Mouse (Mus musculus) neural tube, embryonic 14.5 days (tissue): ENCODE results near the gene Fkbp5. TPM values are rescaled to one million over a fixed set of nuclear protein-coding genes. Genes with fewer than 3 reads are reported as not detected.

ENCODE experiments used
- ATAC-seq: fragments of 200-750 bp; cut with Nextera tagmentation; 2 replicates; pipeline ENCODE4 v1.8.0; 2017; ENCODE audit warnings: low read depth, mild to moderate bottlenecking, moderate TSS enrichment, moderate library complexity
- H3K27ac ChIP-seq: fragments of 300-500 bp; sonication (generic); 2 replicates; pipeline ENCODE4 v1.5.1; 2014; ENCODE audit warnings: low read depth, mild to moderate bottlenecking, control low read depth, low read length, moderate library complexity, mixed read lengths
- H3K27me3 ChIP-seq: fragments of 300-500 bp; sonication (generic); 2 replicates; pipeline ENCODE4 v1.6.1; 2014; ENCODE audit warnings: low read length; ENCODE audit not compliant: control insufficient read depth, insufficient read depth
- H3K36me3 ChIP-seq: fragments of 300-500 bp; sonication (generic); 2 replicates; pipeline ENCODE4 v1.6.1; 2014; ENCODE audit warnings: low read length, mixed read lengths; ENCODE audit not compliant: control insufficient read depth, insufficient read depth
- H3K4me1 ChIP-seq: fragments of 300-500 bp; sonication (generic); 2 replicates; pipeline ENCODE4 v1.6.1; 2014; ENCODE audit warnings: low read length; ENCODE audit not compliant: control insufficient read depth, insufficient read depth
- H3K4me2 ChIP-seq: fragments of 300-500 bp; sonication (generic); 2 replicates; pipeline ENCODE4 v1.6.1; 2014; ENCODE audit warnings: mild to moderate bottlenecking, low read depth, low read length, control low read depth
- H3K4me3 ChIP-seq: fragments of 300-500 bp; sonication (generic); 2 replicates; pipeline ENCODE4 v1.5.1; 2014; ENCODE audit warnings: low read depth, low read length, control low read depth, mixed read lengths
- H3K9ac ChIP-seq: fragments of 300-500 bp; sonication (generic); replicated peaks from 2 replicates; pipeline ENCODE4 v1.6.1; 2014; ENCODE audit warnings: low read depth, mild to moderate bottlenecking, control low read depth, low read length, mixed read lengths
- H3K9me3 ChIP-seq: fragments of 300-500 bp; sonication (generic); 2 replicates; pipeline ENCODE4 v1.6.1; 2016; ENCODE audit warnings: low read length; ENCODE audit not compliant: control insufficient read depth
- WGBS: fragments of 180-500 bp; shearing (Covaris S2); extraction: QIAGEN DNeasy Blood & Tissue Kit; methylation state at CpG from one replicate; pipeline ENCODE4 v1.1.7; 2014; 5-methylcytosine and 5-hydroxymethylcytosine counted together
- polyA plus RNA-seq: library from polyadenylated mRNA; unstranded; fragments of >200 nt; fragmentation: Nextera tagmentation; extraction: Ambion mirVana; gene quantifications from 2 replicates; pipeline ENCODE4 v1.2.1, GENCODE M21; 2014

The Fkbp5 gene
- polyA plus RNA-seq, 1 experiment from 2014 or later, result 11.1 TPM

DNA sequence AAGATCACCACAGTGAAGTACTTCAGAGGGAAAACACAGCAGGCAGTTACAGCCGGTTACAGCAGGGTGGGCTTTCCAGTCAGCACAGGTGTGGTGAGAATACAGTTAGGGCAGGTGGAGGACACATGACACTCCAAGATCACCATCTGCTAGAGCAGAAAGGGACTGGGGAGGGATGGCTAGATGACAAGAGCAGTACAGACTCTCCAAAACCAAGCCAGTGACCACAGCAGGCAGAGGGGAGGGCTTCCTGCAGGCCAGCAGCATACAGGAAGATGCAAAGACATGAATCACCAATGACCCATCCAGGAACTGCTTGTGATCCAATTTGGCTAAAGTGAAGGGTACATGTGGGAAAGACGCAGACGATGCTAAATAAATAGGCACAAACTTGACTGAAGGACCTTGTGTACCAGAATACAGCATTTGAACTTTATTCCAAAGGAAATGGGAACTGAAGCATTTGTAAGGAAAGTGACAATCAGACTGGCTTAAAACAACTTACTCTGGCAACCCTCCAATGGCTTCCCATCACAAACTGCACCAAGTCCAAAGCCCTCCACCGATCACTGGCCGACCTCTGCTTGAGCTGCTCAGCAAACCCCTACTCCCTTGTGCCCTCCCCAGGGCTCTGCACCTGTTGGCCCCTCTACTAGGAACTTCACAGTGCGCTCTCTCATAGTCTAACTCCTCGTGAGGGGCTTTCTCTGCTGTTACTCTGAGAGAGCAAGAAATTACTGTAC is 53.5 kb downstream of the Fkbp5 start:
- WGBS, result 86% methylated on average over 7 of the region's 7 CpGs
- H3K4me2 ChIP-seq, result no peak overlapping the region
- ATAC-seq, result no peak

DNA sequence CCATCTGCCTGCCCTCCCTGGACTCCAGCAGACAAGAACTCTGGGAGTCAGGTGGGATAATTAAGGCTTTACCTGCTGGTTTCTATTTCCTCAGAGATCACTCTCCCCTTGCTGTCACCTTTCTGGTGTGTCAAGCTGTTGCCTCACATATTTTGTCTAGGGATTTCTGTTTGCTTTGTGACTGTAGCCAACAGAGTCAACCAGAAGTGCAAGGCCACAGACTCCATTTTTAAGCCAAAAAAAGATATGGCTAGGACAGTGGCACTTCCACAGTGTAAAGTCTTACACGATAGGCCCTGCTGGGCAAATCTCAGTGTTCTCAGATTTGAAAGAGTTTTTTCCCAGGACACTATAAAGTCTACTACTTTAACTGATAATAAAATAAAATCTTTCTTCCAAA is 56.9 kb downstream of the Fkbp5 start:
- 100% methylated on average over 1 of the region's 1 CpGs for WGBS

More for the DNA sequence above, 53.5 kb downstream of the Fkbp5 start:
- no peaks in the 10 kb centered on the region for H3K27me3 ChIP-seq
- no peak overlapping the region for H3K9ac ChIP-seq
- H3K4me1 ChIP-seq, result no peaks in the 10 kb centered on the region
- no peak overlapping the region for H3K4me3 ChIP-seq
- H3K27ac ChIP-seq, result no peak overlapping the region
- no peaks in the 10 kb centered on the region for H3K9me3 ChIP-seq
- H3K36me3 ChIP-seq, result no peaks in the 10 kb centered on the region

DNA sequence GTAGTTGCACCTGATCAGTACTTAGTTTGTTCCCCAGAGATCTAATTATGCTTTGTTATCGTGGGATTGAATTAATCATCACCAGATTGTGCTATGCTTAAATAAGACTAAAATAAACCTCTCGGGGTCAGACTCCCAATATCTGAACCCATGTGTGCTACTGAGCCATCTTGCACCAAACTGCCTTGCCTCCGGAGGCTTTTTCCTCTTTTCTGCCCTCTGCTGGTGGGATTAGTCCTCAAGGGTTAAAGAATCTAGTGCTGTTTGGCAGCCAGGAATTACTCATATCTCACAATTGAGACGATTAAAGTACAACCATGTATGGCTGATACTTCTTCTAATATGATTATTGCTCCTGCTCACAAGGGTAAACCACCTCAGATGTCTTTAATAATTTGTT is 62.2 kb downstream of the Fkbp5 start:
- ATAC-seq, result no peak
- H3K4me1 ChIP-seq, result no peaks in the 10 kb centered on the region
- H3K27me3 ChIP-seq, result no peaks in the 10 kb centered on the region
- H3K36me3 ChIP-seq, result no peaks in the 10 kb centered on the region
- H3K9ac ChIP-seq, result no peak overlapping the region
- H3K9me3 ChIP-seq, result no peaks in the 10 kb centered on the region
- no peak overlapping the region for H3K4me2 ChIP-seq
- no peak overlapping the region for H3K27ac ChIP-seq
- WGBS, result 62% methylated on average over 4 of the region's 4 CpGs
- H3K4me3 ChIP-seq, result no peak overlapping the region

More for the DNA sequence above, 56.9 kb downstream of the Fkbp5 start:
- no peak for ATAC-seq
- Histone ChIP-seq H3K27me3 (no peaks in the 10 kb centered on the region), H3K4me2 (no peak overlapping the region), H3K4me3 (no peak overlapping the region), H3K9me3 (no peaks in the 10 kb centered on the region), H3K27ac (no peak overlapping the region), H3K36me3 (no peaks in the 10 kb centered on the region), H3K4me1 (no peaks in the 10 kb centered on the region), H3K9ac (no peak overlapping the region)

DNA sequence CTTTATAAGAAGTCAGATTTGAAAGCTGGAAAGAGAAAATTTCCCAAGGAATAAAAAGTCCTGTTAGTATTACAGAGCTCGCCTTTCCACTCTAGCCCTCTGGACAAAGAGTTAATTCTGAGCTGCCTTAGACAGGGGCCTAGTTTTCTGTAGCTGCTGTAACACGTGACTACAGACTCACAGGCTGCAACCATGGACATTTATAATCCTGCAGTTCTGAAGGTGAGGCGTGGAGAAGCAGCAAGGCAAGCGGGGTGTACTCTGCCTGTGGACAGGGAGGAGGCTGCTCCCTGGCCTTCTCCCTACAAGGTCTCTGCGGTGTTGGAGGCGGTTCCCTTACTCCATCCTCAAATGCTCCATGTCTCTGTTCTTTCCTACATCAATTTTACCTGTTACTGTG is 64.4 kb downstream of the Fkbp5 start:
- Histone ChIP-seq H3K9ac (no peak overlapping the region), H3K27me3 (no peaks in the 10 kb centered on the region), H3K27ac (peak overlapping the region; percentile 24; the same call in 1 of the 2 replicates), H3K4me2 (no peak overlapping the region), H3K4me3 (no peak overlapping the region), H3K4me1 (no peaks in the 10 kb centered on the region), H3K36me3 (no peaks in the 10 kb centered on the region), H3K9me3 (no peaks in the 10 kb centered on the region)
- 64% methylated on average over 6 of the region's 6 CpGs for WGBS
- ATAC-seq, result no peak

DNA sequence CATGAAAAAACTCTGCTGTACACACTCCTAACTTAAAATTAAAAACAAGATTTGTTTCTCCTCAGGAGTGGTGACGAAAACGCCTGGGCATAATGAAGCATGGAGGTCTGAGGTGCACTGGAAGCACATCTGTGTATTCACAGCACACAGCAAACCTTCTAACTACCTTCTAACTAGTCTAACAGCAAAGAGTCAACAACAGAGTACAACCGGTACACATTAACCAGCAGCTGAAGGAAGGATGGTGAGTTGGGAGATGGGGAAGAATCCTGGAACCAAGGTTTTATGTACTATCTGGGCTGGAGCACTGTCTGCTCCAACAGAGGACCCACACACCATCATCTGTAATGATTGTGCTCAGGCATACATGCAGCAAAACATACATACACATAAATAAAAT is 65.4 kb downstream of the Fkbp5 start:
- Histone ChIP-seq H3K9ac (no peak overlapping the region), H3K27ac (no peak overlapping the region), H3K9me3 (no peaks in the 10 kb centered on the region), H3K4me3 (no peak overlapping the region), H3K4me2 (no peak overlapping the region), H3K36me3 (no peaks in the 10 kb centered on the region), H3K4me1 (no peaks in the 10 kb centered on the region), H3K27me3 (no peaks in the 10 kb centered on the region)
- ATAC-seq, result no peak
- 93% methylated on average over 3 of the region's 3 CpGs for WGBS

DNA sequence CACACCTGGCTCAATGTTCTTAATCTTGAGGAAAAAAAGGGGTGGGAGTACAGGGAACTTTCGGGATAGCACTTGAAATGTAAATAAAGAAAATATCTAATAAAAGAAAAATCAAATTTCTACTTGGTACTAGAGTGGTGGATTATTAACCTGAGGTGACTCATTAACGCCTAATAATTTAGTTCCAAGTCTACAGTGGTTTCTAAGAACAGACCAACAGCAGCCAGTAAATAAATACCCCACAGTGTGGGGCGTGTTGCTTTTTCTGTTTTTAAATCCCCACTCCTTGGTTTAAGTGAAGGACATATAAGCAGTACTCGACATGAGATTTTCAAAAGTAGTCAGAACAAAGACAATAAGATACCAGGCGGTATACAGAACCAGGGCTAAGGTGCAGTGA is 65.8 kb downstream of the Fkbp5 start:
- WGBS, result 94% methylated on average over 5 of the region's 5 CpGs
- ATAC-seq, result no peak
- H3K9ac ChIP-seq, result no peak overlapping the region

DNA sequence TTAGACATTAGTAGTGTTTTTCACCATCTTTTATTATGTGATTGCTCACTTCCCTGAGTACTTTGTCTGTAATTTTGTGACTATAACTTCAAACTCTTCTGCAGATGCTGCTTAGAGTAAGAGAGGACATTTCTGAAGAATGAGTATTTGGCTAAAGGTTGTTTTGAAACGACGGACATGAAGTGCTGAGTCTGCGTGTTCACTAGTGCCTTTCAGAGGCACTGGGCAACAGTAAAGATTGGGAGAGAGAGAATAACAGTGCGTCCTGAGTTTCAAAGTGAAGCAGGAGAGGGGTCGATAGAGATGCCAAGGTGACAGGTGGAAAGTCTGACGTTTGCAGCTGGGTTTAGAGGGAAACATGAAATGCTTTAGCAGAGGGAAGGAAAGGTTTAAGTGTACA is 69.1 kb downstream of the Fkbp5 start:
- Histone ChIP-seq H3K27me3 (no peaks in the 10 kb centered on the region), H3K9ac (no peak overlapping the region), H3K4me2 (no peak overlapping the region), H3K36me3 (no peaks in the 10 kb centered on the region), H3K4me3 (no peak overlapping the region), H3K4me1 (no peaks in the 10 kb centered on the region), H3K9me3 (no peaks in the 10 kb centered on the region), H3K27ac (no peak overlapping the region)
- no peak for ATAC-seq
- 78% methylated on average over 6 of the region's 6 CpGs for WGBS

More for the DNA sequence above, 65.8 kb downstream of the Fkbp5 start:
- Histone ChIP-seq H3K4me3 (no peak overlapping the region), H3K4me1 (no peaks in the 10 kb centered on the region), H3K36me3 (no peaks in the 10 kb centered on the region), H3K4me2 (no peak overlapping the region), H3K27ac (no peak overlapping the region), H3K27me3 (no peaks in the 10 kb centered on the region), H3K9me3 (no peaks in the 10 kb centered on the region)

DNA sequence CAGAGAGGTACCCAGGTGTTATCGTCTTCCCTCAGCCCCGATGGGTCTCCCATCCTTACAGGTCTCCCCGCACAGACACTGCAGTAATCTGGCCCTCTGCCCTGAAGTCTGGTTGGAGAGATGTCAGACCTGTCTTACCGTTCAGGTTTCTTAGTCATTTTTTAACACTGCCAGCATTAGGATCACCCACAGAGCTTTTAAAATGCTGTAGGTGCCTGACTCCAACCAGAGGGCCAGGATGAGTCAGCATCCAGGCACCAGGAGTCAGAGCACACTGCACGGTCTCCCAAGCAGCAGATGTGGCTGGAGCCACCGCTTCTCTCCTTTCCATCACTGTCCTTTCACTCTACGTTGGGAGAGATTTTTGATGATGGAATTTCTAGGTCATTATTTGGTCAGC is 69.5 kb downstream of the Fkbp5 start:
- no peak for ATAC-seq
- WGBS, result 82% methylated on average over 7 of the region's 7 CpGs
- H3K9ac ChIP-seq, result no peak overlapping the region
- no peaks in the 10 kb centered on the region for H3K9me3 ChIP-seq
- no peak overlapping the region for H3K4me2 ChIP-seq
- no peaks in the 10 kb centered on the region for H3K36me3 ChIP-seq
- no peaks in the 10 kb centered on the region for H3K4me1 ChIP-seq
- no peak overlapping the region for H3K27ac ChIP-seq
- no peaks in the 10 kb centered on the region for H3K27me3 ChIP-seq
- no peak overlapping the region for H3K4me3 ChIP-seq

DNA sequence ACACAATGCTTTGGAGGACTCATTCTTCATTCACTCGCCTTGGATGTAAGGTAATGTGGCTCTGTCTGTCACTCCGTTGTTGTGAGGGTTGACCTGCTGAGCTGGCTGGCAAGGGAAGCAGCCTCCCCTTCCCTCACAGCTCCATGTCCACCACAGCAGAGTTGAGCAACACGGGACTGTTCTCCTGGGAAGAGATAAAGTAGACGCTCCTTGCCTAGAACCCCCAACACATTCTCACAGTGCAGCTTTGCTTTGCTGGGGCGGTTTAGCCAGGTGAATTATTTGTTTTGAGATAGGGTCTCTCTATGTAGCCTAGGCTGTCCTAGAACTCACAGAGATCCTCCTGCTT is 70.5 kb downstream of the Fkbp5 start:
- H3K27me3 ChIP-seq, result no peaks in the 10 kb centered on the region
- no peak for ATAC-seq
- H3K27ac ChIP-seq, result no peak overlapping the region
- WGBS, result 89% methylated on average over 5 of the region's 5 CpGs
- no peak overlapping the region for H3K4me2 ChIP-seq
- no peak overlapping the region for H3K4me3 ChIP-seq
- H3K9me3 ChIP-seq, result no peaks in the 10 kb centered on the region
- no peaks in the 10 kb centered on the region for H3K4me1 ChIP-seq
- no peaks in the 10 kb centered on the region for H3K36me3 ChIP-seq
- H3K9ac ChIP-seq, result no peak overlapping the region
